Mouse (Mus musculus) adrenal gland, postnatal 10 days (tissue): ENCODE measurements around the gene Mrgprd. TPM values are rescaled to one million over a fixed set of nuclear protein-coding genes. Genes with fewer than 3 reads are reported as not detected.

Source experiments
- total RNA-seq, 2 experiments: library from RNA; stranded (reverse); gene quantifications; 2 replicates each; pipeline ENCODE4 v1.2.3; 2021

Gene Mrgprd
- total RNA-seq, 2 experiments from 2014 or later: not detected

Other genes with a start within 250 kb of the Mrgprd start
- gene 1810010D01Rik, start 106.7 kb upstream of the Mrgprd start, total RNA-seq: under 1 TPM in 1 of 2 experiments, not detected in 1; 0.58 TPM
- gene Tpcn2, start 30.8 kb upstream of the Mrgprd start, total RNA-seq: 10 to 100 TPM; 12.4 to 18.4 TPM
- gene Mrgprf, start 14.0 kb upstream of the Mrgprd start, total RNA-seq: 1 to 10 TPM; 4.3 to 4.6 TPM